Mouse (Mus musculus) spleen, postnatal 0 days (tissue): ENCODE results near the gene Ggact. TPM values are rescaled to one million over a fixed set of nuclear protein-coding genes. Genes with fewer than 3 reads are reported as not detected.

ENCODE experiments used
- polyA plus RNA-seq: library from polyadenylated mRNA; unstranded; fragments of >200 nt; fragmentation: Nextera tagmentation; extraction: Ambion mirVana; gene quantifications from 2 replicates; pipeline ENCODE4 v1.2.1, GENCODE M21; 2015

The Ggact gene
- polyA plus RNA-seq, result 14.0 and 15.3 TPM in 2 replicates

DNA sequence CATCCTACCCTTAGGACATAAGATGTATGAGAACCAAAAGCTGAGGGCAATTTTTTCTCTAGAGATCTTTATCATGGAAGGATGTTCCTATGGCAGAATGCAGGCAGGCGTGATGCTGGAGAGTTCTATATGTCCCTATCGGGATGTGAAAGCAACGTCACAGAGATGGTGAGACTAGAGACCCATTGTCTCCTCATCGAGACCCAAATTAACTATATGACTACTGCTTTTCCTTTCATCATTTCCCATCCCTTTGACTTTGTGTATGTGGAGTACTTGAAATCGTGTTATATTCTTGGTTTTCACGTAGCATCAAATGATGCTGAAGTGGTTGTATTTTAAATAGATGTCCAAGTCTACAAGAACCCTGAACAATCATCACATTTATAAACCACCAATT lies at the start of gene Ggact:
TSS of gene Ggact (minus strand) at position 101 of the 400 bp plus-strand sequence.

Other genes starting within 250 kb of the Ggact start
- 3.1 and 3.5 TPM in 2 replicates for gene Tmtc4, start 70.3 kb upstream of the Ggact start, polyA plus RNA-seq